Mouse (Mus musculus) spleen, embryonic (tissue): ENCODE measurements around the gene Usf3.

ENCODE experiments used
- CTCF ChIA-PET: fragments of 350-600 bp; sonication (Branson Sonifier 250); formaldehyde crosslinking; loops from one replicate; lab custom pipeline; 2022; lab: Charles Lee

Usf3 gene

DNA sequence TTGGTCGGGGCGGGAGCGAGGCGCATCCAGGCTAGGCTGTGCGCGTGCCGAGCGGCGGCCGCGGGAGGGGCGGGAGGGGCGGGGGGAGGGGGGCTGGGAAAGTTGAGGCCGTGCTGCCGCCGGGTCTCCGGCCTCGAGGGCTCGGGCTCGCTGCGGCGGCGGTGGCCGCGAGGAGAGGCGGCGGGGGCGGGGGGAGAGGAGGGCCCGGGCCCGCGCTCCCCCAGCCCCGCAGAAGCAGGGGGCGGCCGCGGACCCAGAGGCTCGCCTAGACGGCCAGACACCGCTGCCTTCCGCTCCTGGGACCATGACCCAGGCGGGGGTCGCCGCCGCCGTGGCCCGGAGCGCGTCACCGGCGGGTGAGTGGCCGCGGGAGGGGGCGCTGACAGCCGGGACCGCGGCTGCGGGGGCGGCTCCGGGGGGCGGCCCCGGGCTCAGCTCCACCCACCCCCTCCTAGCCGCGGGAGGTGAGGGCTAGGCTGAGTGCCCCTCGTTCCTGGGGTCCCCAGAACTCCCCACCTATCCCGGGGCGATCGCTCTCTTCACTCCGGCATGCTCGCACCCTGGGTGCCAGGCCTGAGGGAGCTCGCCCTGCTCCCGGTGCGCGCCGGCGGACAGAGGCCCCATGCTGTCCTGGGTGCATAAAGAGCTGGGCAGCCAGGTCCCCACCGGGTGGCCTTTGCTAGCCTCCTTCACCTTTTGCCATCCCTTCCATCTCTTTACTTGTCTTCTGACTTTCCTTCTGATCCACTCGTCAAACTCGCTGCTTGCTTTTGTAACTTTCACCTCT, at the start of gene Usf3:
Gene Usf3, plus strand, starts transcription at position 92 of the 787 bp plus-strand sequence.
- CTCF ChIA-PET, result interaction anchor here (0.6 to 0.8 kb wide), 3 partner anchors 23 to 160 kb away, joined by 6 to 9 read pairs (median 7); partner anchors contain the start of gene Sidt1

DNA sequence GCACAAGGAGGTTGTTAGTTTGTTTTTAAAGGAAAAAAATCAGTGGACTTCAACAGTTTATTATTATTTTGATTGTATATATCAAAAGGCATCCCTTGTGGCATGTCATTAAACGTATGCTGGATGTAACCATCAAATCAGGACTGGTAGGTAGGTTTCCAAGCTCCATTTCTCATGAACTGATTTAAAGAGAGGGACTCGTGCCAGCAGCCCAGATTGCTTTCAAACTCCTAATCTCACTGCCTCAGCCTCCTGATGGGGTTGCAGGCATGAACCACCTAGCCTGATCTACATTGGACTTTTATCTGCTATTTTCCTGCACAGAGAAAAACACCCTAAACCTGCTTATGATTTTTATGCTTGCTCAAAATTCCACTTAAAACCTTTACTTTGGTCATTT, 49.3 kb upstream of the Usf3 start:
- CTCF ChIA-PET, result interaction anchor here (1.6 kb wide), 1 partner anchor 9 kb away, joined by 4 read pairs; no protein-coding TSS in a partner anchor

DNA sequence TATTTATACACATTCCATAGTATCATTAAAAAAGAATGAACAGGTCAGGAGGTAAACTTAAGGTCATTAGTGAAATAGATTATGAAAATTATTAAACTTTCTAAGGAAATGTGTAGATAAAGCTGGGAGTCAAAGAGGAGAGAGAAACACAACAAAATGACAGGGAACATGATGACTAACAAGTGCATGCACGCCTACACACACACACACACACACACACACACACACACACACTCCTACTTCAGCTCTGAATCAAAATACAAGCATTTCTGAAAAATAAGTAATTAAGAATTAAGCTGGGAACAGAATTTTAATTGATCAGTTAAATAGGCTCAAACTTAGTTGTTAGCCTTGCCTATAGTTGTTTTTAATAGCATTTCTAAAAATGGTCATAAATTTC, 48.3 kb upstream of the Usf3 start:
- CTCF ChIA-PET, result interaction anchor here (1.6 kb wide), 1 partner anchor 9 kb away, joined by 4 read pairs; no protein-coding TSS in a partner anchor

DNA sequence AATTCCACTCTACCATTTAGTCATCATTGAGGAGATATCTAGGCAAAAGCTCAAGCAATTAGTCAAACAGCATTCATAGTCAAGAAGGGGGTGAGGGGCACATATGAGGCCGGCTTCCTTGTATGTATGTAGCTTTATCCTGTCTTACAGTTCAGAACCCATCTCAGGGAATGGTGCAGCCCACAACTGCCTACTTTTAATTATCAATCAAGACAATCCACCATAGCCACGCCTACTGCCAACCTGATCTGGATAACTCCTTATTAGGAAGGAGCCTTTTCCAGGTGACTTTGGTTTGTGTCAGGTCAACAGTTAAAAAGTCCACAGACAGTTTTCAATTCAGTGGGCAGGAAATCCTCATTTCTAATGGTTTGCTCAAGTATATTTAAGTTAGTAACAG, 47.6 kb upstream of the Usf3 start:
- CTCF ChIA-PET, result no interaction called here

DNA sequence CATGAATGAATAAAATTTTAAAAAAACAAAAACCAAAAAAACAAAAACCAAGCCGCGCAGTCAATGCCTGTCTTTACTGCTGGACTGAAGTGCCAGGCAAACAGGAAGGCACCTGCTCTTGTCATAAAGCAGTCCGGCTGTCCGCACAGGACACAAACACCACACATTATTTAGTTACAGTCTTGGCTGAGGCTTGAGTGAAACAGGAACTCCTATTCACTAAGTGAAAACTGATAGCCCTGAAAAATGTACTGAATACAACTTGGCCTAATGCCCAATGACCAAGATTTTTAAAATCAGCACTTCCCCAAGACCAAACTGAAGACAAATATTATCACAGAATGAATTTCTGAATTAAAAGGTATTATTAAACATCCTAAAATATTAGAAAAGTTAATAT, 46.6 kb upstream of the Usf3 start:
- CTCF ChIA-PET, result interaction anchor here (0.6 kb wide), 1 partner anchor 155 kb away, joined by 7 read pairs; no protein-coding TSS in a partner anchor

DNA sequence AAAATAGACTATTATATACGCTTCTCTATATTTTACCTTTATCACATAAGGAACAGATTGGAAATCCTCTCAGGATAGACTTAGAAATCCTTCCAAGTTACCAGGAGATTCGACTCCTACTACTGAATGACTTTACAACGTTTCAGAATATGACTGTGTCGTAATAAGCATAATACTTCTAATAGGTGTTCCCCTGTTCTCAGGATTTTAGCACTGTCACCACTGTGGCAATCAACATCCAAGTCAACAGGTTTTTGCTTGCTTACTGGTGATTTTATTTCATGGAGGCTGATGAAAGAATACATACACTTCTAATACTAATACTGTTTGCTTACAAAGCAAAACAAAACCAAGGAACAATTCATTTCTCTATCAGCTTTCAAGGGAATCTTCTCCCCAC, 40.7 kb upstream of the Usf3 start:
- CTCF ChIA-PET, result no interaction called here

DNA sequence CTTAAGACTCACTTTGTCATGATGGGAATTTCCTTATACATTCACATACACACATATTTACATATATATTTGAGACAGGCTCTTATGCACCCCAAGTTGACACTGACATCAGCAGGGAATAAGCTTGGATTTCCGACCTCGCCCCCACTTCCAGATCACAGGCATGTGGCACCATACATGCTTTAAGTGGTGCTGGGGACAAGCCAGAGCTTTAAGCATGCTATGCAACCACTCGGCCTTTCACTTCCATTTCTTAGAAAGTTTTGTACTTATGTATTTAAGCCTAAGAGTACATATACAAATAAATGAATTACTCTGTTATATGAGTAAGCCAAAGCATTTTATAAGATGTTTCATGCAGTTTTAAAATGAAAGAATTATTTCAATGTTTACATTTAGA, 39.9 kb upstream of the Usf3 start:
- CTCF ChIA-PET, result interaction anchor here (1.3 kb wide), 1 partner anchor 9 kb away, joined by 4 read pairs; no protein-coding TSS in a partner anchor

DNA sequence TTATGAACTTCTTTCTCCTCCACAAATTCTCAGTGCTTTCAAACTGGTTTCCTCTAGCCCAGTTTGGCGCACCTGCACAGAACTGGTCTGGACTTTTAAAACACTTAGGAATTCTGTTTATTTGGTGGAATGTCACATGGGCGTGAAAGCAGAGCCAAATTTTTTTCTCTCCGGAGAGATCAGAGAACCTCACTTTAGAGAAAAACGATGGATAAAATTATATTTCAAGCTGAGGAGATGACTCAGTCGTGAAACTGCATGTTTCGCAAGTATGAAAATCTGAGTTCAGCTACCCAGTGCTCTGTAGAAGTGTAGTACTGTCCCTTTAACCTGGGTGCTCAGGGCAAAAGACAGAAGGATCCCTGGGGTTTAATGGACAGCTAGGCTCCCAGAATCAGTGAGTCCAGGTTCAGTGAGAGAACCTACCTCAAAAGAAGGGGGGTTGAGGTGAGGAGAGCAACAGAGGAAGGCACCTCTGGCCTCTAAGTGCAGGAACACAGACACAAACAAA, 36.5 kb upstream of the Usf3 start:
- CTCF ChIA-PET, result no interaction called here

DNA sequence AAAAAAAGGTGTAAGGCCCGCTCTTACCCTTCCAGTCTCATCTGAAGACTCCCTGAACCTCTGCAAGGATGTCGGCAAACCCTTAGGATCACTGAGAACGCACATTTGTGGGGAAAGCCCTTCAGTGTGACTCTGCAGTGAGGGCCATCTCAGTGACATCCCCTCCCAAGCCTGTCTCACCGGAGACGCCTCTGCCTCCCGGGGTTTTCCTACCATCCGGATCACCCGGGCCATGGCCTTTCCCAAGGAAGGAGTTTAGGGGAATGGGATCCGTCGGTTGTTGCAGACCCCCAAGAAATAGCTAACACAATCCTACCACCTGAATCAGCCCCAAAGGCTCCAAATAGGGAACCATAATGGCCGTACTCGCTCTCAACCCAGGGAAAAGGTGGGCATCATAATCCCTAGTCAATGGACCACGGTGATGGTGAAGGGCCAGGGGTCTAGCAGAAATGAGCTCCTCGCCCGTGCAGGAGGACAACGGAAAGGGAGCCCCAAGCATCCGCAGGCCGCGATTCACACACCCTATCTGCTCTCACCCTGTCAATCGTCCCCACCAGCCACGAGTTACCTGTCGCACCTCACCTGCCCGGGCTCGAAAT, 34.6 kb upstream of the Usf3 start:
- CTCF ChIA-PET, result interaction anchor here (0.6 kb wide), 1 partner anchor 1092 kb away, joined by 4 read pairs; no protein-coding TSS in a partner anchor

DNA sequence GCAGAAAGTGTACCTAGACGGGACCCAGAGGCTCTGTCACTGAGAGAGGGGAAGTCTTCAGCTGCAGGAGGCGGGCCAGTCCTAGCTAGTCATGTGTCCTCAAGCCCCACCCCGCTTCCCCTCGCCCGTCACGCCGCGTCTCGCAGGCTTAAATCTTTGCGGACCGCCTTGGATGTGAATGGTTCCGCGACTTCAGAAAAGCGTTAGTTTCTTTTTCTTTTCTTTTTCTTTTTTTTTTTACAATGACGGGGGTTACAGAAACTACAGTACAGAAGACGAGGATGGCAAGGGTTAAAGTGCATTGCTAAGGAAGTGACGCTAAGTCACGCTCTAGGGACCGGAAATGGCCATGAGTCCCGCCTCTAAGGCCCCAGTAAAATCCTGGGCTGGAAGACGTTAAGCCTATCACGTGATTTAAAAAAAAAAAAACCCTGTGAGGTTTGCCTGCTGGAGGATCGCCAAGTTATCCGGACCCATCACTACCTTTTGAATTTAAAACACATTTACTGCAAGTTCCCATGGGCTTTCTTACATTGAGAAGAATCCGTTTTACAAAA, 34.0 kb upstream of the Usf3 start:
- CTCF ChIA-PET, result interaction anchor here (1.1 kb wide), 1 partner anchor 250 kb away, joined by 4 read pairs; the partner anchor contains the start of gene Ccdc191

DNA sequence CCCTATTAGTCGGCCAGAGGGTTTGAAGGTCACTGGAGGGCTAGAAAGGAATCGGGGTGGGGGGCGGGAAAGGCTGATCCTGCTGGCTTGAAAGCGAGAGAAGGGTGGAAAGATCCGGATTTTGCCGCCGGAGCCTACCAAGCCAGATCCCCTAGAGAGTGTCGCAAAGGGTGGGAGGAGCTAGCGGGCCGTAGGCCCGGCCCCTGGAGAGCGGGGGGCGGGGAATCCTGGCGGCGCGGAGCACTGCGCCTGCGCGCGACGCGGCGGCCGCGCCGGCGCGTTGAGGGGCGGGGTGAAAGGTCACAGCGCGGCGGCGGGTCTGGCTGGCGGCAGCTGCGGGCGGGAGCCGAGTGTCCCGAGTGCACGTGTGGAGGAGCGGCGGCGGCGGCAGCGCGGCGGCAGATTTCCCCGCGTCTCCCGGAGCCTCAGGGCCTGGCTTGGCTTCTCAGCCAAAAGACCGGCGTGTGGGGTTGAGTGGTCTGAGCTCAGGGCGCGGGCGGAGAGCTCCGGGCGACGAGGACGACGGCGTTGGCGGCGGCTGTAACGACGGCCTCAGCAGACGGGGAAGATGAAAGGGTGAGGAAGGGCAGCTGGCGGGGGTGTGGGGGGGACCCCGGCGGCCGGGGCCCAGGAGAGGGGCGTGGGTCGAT, 33.4 kb upstream of the Usf3 start, which contains the start of the genes Atp6v1a and Naa50:
Gene Atp6v1a, minus strand, starts transcription at position 170 of the 650 bp plus-strand sequence.
Gene Naa50, plus strand, starts transcription at position 295 of the 650 bp plus-strand sequence.
- CTCF ChIA-PET, result interaction anchor here (0.6 to 1.1 kb wide), 2 partner anchors 56 to 250 kb away, joined by 4 to 11 read pairs; partner anchors contain the start of gene Ccdc191

DNA sequence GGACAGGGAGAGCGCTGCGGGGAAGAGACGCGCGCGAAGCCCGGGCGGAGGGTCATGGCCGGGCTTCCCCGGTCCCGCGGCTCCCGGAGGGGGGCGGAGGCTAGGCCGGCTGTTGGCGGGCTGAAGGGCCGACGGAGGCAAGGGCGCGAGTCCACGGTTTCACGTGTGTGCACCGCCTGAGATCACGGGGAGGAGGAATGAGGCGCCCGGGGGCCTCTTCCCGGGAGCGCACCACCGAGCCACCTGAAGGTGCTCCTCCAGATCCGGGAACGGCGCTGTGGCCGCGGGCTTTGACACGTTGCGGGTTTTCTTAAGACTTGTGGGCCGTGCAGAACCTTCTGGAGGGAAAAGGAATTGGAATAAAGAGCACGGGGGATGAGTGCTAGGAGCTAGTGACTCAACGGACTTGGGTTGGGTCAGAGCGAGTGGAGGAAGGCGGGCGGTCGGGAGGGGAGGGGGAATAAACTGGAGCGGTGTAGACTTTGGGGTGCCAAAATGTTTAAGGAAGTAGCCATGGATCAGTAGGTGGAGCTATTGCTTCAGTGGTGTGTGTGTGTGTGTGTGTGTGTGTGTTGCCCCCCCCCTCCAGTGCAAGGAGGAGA, 32.8 kb upstream of the Usf3 start:
- CTCF ChIA-PET, result interaction anchor here (0.6 to 1.1 kb wide), 4 partner anchors 35 to 251 kb away, joined by 3 to 11 read pairs (median 4); partner anchors contain the start of gene Ccdc191

DNA sequence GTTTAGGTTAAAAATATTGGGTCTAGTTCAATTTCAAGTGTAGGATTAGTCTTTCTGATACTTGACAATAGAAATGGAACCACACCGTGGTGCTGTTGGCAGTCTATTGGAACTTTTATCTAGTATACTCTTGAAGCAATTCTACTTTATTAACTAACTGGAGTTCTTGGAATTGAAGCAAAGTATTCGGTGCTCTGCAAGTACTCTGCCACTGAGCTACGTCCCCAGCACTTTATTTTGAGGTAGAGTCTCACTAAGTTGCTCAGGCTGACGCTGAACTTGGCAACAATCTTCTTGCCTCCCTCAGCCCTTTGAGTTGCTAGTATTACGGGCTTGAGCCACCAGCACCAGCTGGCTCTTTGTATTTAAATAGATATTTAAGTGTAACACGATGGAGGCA, 31.6 kb upstream of the Usf3 start:
- CTCF ChIA-PET, result no interaction called here

DNA sequence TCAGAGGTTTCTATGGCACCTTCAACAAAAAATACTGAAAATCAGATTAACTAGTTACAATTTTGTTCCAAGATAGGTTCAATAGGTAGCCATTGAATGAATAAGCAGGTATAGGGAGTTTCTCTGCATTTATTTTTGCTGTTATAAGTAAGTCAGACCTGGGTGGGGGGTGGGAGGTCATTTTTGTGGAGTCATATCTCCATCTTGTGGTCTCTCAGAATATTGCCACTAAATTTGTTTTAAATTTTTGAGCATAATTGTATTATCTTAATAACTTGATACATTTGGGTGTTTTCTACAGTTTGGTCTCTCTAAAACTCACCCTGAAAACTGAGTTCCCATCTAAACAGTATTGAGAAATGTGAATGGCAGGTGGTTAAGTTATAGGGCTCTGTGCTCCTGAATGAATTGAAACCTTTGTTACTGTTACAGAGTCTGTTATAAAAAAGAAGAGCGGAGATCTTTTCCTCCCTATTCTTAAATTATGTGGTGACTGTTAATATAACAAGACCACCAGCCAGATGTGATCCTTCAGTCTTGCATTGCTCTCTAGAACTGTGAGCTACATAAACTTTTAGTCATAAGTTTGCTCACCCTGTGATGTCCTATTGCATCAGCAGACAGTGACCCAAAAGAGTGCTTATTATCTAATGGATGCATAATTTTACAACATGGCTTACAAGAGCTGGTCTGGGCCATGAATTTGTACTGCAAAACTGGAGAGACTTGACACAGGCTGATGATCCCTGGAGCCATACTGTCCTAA, 23.9 kb upstream of the Usf3 start:
- CTCF ChIA-PET, result no interaction called here

DNA sequence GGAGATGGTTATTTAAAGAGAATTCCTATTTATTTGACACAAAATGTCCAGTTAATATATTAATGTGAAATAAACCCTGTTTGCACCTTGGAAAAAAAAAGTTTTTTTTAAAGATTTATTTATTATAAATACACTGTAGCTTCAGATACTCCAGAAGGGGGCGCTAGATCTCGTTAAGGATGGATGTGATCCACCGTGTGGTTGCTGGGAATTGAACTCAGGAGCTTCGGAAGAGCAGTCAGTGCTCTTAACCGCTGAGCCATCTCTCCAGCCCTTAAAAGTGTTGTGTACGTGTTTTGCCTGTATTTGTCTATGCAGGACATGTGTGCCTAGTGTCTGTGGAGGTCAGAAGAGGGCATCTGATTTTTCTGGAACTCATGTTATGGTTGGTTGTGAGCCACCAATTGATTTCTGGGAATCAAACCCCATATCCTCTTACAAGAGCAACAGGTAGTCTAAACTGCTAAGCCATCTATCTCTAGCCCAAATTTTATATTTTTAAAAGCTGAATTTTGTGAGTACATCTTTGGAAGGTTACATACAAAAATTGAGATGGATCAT, 18.5 kb upstream of the Usf3 start:
- CTCF ChIA-PET, result interaction anchor here (0.6 kb wide), 1 partner anchor 445 kb away, joined by 3 read pairs; no protein-coding TSS in a partner anchor

DNA sequence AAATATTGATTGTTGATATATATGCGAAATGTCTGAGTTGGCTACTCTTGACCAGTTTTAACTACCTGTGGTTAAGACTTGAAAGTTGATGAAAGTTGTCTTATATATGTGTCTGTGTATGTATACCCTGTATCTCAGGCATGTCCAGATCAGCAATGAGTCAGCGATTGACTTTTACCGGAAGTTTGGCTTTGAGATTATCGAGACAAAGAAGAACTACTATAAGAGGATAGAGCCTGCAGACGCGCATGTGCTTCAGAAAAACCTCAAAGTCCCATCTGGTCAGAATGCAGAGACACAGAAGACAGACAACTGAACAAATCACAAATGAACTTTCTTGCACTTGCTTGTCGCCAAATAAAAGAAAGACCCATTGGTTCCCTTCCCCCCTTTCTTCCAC, 13.7 kb upstream of the Usf3 start:
- CTCF ChIA-PET, result interaction anchor here (0.6 kb wide), 1 partner anchor 42 kb away, joined by 5 read pairs; no protein-coding TSS in a partner anchor

DNA sequence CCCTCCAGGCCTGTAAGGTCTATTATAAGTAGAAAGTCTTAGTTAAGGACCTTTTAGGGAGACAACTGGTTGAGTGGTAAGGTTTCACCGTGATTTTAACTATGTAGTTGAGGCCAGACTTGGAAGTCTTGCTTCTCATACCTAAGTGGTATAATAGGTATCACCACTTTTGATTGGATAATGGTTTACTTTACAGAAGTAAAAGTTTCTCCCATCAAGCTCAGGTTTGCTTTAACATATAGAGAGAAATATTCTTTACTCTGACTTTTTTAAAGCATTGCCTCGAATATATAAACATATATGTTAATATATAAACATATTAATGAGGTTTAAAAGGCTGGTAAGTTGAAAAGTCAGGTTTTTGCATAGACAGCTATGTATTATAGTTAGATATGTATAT, 9.2 kb upstream of the Usf3 start:
- CTCF ChIA-PET, result no interaction called here

DNA sequence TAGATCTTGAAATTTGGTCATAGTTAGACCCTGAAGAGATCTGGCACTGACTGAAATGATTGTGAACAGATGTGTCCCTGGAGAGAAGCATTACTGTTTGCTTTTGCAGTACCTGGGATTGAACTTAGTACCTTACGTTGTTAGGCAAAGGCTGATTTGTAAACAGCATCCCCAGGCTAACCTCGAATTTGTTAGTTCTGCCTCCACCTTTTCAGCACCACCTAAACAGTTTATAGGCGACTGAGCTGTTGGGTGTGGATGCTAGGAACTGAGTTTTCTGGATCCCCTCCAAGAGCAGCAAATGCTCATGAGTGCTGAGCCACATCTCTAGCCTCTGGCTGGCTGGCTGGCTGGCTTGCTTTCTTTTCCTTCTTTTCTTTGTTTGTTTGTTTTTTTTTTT, 7.9 kb upstream of the Usf3 start:
- CTCF ChIA-PET, result no interaction called here

DNA sequence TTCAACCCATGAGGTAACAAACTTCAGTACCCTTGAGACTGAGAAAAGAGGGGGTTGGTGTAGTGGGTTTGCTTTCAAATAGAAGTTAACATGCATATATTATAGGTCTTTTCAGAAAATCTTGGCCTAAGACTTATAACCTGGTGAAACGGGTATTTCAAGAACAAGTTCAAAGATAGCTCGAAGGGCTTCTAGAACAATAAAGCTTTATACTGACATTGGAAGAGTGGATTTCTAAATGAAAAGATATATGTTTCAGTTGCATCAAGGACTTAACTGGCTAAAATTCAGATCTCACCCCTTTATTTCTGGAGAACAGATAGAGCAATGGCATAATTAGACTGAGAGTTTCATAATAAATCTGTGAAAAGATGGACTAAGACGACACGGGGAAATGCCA, 4.1 kb upstream of the Usf3 start:
- CTCF ChIA-PET, result no interaction called here
